Mouse (Mus musculus) midbrain, embryonic 11.5 days (tissue): ENCODE data around the gene Spop. TPM values are rescaled to one million over a fixed set of nuclear protein-coding genes. Genes with fewer than 3 reads are reported as not detected.

Source experiments
- ATAC-seq: fragments of 200-750 bp; cut with Nextera tagmentation; 2 replicates; pipeline ENCODE4 v1.8.0; 2017; ENCODE audit warnings: moderate TSS enrichment, moderate library complexity; ENCODE audit not compliant: low FRiP score
- DNase-seq: peaks from one replicate; pipeline ENCODE4 v3.0.0; 2015; ENCODE audit warnings: low spot score; ENCODE audit errors: missing footprints
- H3K27ac ChIP-seq: fragments of 300-500 bp; sonication (generic); 2 replicates; pipeline ENCODE4 v1.5.1; 2014; ENCODE audit warnings: low read depth, low read length
- H3K27me3 ChIP-seq: fragments of 300-500 bp; sonication (generic); 2 replicates; pipeline ENCODE4 v1.6.1; 2014; ENCODE audit warnings: mild to moderate bottlenecking, low read length, moderate library complexity, mixed read lengths; ENCODE audit not compliant: control insufficient read depth, insufficient read depth
- H3K36me3 ChIP-seq: fragments of 300-500 bp; sonication (generic); 2 replicates; pipeline ENCODE4 v1.6.1; 2014; ENCODE audit warnings: mild to moderate bottlenecking, low read length, moderate library complexity, mixed read lengths; ENCODE audit not compliant: control insufficient read depth, insufficient read depth
- H3K4me1 ChIP-seq: fragments of 300-500 bp; sonication (generic); 2 replicates; pipeline ENCODE4 v1.6.1; 2014; ENCODE audit warnings: low read length; ENCODE audit not compliant: control insufficient read depth, insufficient read depth
- H3K4me2 ChIP-seq: fragments of 300-500 bp; sonication (generic); 2 replicates; pipeline ENCODE4 v1.6.1; 2014; ENCODE audit warnings: mild to moderate bottlenecking, moderate library complexity
- H3K4me3 ChIP-seq: fragments of 300-500 bp; sonication (generic); 2 replicates; pipeline ENCODE4 v1.5.1; 2014; ENCODE audit warnings: low read depth, low read length
- H3K9ac ChIP-seq: fragments of 300-500 bp; sonication (generic); 2 replicates; pipeline ENCODE4 v1.6.1; 2014; ENCODE audit warnings: low read length
- H3K9me3 ChIP-seq: fragments of 300-500 bp; sonication (generic); 2 replicates; pipeline ENCODE4 v1.6.1; 2016; ENCODE audit warnings: low read length; ENCODE audit not compliant: control insufficient read depth
- WGBS: fragments of 180-500 bp; shearing (Covaris S2); extraction: QIAGEN DNeasy Blood & Tissue Kit; methylation state at CpG from one replicate; pipeline ENCODE4 v1.1.7; 2014; 5-methylcytosine and 5-hydroxymethylcytosine counted together
- polyA plus RNA-seq: library from polyadenylated mRNA; unstranded; fragments of >200 nt; fragmentation: Nextera tagmentation; extraction: Ambion mirVana; gene quantifications from 2 replicates; pipeline ENCODE4 v1.2.1, GENCODE M21; 2014

Spop gene
- polyA plus RNA-seq, 1 experiment from 2014 or later: 132 TPM

DNA sequence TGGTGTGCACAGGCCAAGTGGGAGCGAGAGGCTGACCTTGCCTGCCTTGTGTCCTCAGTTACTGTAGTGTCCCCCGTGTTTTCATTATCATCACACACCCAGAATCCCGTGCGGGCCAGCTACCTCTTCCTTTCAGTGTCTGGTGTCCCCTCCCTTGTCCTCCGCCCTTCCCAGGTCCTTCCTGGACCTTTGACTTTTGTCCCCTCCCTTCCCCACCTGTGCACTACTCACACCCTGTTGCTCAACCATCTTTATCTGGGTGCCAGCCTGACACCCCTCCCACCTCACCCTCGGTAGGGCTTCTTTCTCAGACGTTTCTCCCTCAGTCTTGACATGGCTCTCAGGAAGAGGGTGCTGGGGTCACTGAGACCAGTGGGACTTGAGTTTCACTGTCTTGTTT is 26.5 kb upstream of the Spop start:
- DNase-seq (no peak), ATAC-seq (no peak)
- Histone ChIP-seq H3K4me3 (no peak overlapping the region), H3K4me2 (no peak overlapping the region), H3K4me1 (peaks cover 13% of the 10 kb centered on the region), H3K27ac (no peak overlapping the region), H3K36me3 (peaks cover 14% of the 10 kb centered on the region), H3K9ac (no peak overlapping the region), H3K27me3 (no peaks in the 10 kb centered on the region), H3K9me3 (no peaks in the 10 kb centered on the region)
- 92% methylated on average over 7 of the region's 7 CpGs for WGBS

DNA sequence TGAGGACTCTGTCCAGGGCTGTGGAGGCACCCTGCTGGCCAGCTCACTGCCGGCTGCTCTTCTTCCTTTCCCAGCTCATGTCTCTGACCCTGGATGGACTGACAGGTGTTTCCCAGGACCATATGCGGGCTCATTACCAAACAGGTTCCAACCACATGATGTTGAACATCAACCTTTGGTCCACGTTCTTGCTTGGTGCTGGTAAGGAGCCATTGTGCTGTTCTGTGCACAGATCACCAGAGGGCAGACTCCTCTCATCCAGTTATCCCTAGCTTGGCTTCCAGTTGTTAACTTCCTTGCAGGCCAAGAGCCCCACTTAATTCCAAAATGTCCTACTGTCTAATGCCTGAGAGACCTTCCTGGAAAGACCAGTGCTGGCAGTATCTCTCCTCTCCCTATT is 24.9 kb upstream of the Spop start:
- H3K4me2 ChIP-seq: no peak overlapping the region
- no peaks in the 10 kb centered on the region for H3K9me3 ChIP-seq
- DNase-seq (no peak), ATAC-seq (no peak)
- H3K27me3 ChIP-seq: no peaks in the 10 kb centered on the region
- no peak overlapping the region for H3K4me3 ChIP-seq
- peaks cover 14% of the 10 kb centered on the region for H3K36me3 ChIP-seq
- no peak overlapping the region for H3K9ac ChIP-seq
- peaks cover 13% of the 10 kb centered on the region for H3K4me1 ChIP-seq
- H3K27ac ChIP-seq: no peak overlapping the region
- 79% methylated on average over 3 of the region's 3 CpGs for WGBS

DNA sequence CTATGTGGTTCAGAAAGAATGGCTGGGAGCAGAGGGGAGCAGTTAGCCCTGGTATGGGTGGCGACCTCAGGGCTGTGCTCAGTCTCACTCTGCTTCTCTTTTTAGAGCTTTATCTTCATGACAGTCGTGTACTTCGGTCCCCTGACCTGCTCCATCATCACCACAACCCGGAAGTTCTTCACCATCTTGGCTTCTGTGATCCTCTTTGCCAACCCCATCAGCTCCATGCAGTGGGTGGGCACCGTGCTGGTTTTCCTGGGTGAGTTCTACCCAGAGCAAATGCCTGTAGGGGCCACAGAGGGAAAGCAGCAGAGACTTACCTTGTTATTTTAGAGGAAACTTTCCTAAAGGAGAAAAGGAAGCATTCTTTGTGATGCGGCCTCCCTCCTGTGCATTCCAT is 23.5 kb upstream of the Spop start:
- no peak overlapping the region for H3K27ac ChIP-seq
- no peak overlapping the region for H3K4me3 ChIP-seq
- DNase-seq (peak; percentile 77), ATAC-seq (no peak)
- no peak overlapping the region for H3K4me2 ChIP-seq
- no peak overlapping the region for H3K9ac ChIP-seq
- H3K9me3 ChIP-seq: no peaks in the 10 kb centered on the region
- H3K27me3 ChIP-seq: no peaks in the 10 kb centered on the region
- H3K36me3 ChIP-seq: peaks cover 14% of the 10 kb centered on the region
- peaks cover 12% of the 10 kb centered on the region for H3K4me1 ChIP-seq
- WGBS: 93% methylated on average over 6 of the region's 6 CpGs

DNA sequence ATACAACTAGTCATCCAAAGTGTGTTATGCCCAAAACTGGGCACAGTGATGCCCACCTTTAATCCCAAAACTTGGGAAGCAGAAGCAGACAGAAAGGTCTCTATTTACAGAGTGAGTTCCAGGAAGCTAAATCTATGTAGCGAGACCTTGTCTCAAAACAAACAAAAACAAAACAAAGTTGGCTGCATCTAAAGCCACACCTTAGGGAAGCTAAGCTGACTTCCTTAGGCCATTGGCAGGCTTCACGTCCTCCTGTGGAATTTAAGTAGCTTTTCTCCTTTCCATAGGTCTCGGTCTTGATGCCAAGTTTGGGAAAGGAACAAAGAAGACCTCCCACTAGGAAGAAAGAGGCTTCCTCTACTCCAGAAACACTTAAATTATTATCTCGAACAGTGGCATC is 22.7 kb upstream of the Spop start:
- DNase-seq (peak; percentile 78), ATAC-seq (no peak)
- Histone ChIP-seq H3K4me1 (peaks cover 4% of the 10 kb centered on the region), H3K27me3 (no peaks in the 10 kb centered on the region), H3K9ac (no peak overlapping the region), H3K36me3 (peaks cover 14% of the 10 kb centered on the region), H3K9me3 (no peaks in the 10 kb centered on the region), H3K4me3 (no peak overlapping the region), H3K27ac (no peak overlapping the region), H3K4me2 (no peak overlapping the region)
- WGBS: 72% methylated on average over 4 of the region's 4 CpGs

DNA sequence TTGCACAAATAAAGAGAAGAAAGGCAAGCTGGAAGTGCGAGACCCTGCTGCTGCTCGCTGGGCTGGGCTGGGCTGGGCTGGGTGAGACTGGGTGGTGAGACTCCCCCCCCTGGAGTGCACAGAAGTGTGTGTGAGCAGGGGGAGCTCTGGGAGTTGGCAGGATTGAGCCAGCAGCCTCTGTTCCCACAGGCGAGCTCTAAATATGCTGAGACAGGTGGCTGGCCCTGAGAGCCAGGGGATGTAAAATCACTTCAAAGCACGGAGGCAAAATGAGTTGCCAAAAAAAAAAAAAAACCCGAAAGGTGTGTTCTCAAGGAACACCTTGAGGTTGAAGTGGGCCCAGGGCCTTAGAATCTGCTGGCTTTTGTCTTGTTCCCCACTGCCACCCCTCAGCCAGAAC is 22.1 kb upstream of the Spop start:
- Histone ChIP-seq H3K27ac (no peak overlapping the region), H3K36me3 (peaks cover 14% of the 10 kb centered on the region), H3K4me2 (no peak overlapping the region), H3K4me3 (no peak overlapping the region), H3K4me1 (no peaks in the 10 kb centered on the region), H3K27me3 (no peaks in the 10 kb centered on the region), H3K9ac (no peak overlapping the region), H3K9me3 (no peaks in the 10 kb centered on the region)
- WGBS: 75% methylated on average over 5 of the region's 5 CpGs
- ATAC-seq (no peak), DNase-seq (no peak)

DNA sequence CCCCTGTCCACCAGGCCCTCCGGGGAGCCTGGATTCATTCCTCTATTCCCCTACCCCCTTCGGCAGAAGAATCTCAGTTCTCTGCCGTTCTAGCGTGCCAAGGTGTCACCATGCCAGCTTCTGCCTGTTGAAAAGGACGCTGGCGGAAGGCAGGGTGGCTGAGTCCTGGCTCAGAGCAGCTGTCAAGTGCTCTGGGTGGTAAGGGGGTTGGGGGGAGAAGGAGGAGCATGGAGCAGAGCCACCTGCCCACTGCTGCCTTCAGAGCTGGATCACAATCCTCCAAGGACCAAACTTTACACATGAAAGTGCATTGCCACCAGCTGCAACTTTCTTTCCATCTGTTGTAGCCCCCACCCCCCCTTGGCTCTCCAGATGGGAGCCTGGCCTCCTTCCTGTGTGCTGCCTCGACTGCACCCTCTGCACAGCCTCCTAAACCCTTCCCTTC is 21.6 kb upstream of the Spop start:
- WGBS: 61% methylated on average over 7 of the region's 7 CpGs

DNA sequence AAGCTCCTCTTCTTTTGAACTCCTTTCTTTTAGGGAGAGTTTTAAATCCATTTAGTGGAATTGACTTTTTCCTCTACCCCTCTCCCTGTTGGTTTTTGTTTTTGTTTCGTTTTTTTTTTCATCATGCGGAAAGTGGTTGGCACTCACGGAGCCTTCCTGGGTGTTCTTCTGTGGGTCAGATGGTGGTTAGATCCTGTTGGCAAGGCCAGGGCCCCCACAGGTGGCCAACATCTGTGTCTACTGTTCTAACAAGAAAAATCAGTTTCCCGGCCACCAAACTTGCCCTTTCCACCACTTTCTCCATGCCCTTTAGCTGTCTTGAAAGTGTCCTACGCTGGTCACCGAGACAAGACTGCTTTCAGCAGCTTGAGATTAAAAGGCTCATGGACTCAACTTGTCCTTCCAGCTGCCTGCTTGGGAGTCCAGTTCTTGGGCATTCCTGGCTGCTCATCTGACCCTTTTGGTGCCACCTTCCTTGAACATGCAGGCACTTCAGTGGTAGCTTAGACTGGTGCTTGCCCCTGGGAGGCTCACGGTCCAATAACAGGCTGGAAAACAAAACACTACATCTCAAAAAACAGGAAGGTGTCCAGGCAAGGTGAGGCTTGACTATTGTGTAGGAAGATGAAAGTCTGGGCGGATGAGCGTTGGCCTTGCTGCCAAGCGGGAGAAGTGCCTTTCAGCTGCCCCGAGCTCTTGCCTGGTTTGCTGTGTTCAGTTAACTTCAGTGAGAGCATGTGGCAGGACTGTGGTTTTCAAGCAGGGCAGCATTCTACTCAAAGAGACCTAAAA is 21.0 kb upstream of the Spop start:
- 76% methylated on average over 11 of the region's 11 CpGs for WGBS
- H3K9me3 ChIP-seq: no peaks in the 10 kb centered on the region
- H3K4me1 ChIP-seq: no peaks in the 10 kb centered on the region
- DNase-seq (no peak), ATAC-seq (no peak)
- peaks cover 12% of the 10 kb centered on the region for H3K36me3 ChIP-seq
- H3K27ac ChIP-seq: no peak overlapping the region
- no peak overlapping the region for H3K9ac ChIP-seq
- H3K4me3 ChIP-seq: no peak overlapping the region
- H3K4me2 ChIP-seq: no peak overlapping the region
- no peaks in the 10 kb centered on the region for H3K27me3 ChIP-seq

More for the DNA sequence above, 21.6 kb upstream of the Spop start:
- no peak overlapping the region for H3K9ac ChIP-seq
- H3K4me1 ChIP-seq: no peaks in the 10 kb centered on the region
- H3K27me3 ChIP-seq: no peaks in the 10 kb centered on the region
- DNase-seq (no peak), ATAC-seq (no peak)
- no peak overlapping the region for H3K4me2 ChIP-seq
- no peak overlapping the region for H3K27ac ChIP-seq
- no peaks in the 10 kb centered on the region for H3K9me3 ChIP-seq
- no peak overlapping the region for H3K4me3 ChIP-seq
- H3K36me3 ChIP-seq: peaks cover 14% of the 10 kb centered on the region

DNA sequence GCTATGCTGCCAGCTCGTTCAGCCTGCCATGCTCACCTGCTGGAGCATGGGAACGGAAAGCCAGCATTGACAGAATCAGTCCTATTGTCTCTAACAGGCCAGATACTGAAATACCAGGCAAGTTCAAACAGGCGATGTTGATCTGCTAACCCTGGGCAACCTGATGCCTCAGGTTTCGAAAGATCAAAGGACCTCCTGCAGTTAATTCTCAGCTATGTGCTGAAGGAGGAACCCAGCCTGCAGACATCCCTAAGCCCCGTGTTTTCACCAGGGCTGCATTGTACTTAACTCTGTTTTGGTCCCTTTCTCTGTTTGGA is 20.4 kb upstream of the Spop start:
- Histone ChIP-seq H3K27me3 (no peaks in the 10 kb centered on the region), H3K4me2 (no peak overlapping the region), H3K36me3 (peaks cover 12% of the 10 kb centered on the region), H3K27ac (no peak overlapping the region), H3K4me3 (no peak overlapping the region), H3K9me3 (no peaks in the 10 kb centered on the region), H3K4me1 (no peaks in the 10 kb centered on the region), H3K9ac (no peak overlapping the region)
- ATAC-seq (no peak), DNase-seq (peak; percentile 62)
- WGBS: 25% methylated on average over 5 of the region's 5 CpGs

DNA sequence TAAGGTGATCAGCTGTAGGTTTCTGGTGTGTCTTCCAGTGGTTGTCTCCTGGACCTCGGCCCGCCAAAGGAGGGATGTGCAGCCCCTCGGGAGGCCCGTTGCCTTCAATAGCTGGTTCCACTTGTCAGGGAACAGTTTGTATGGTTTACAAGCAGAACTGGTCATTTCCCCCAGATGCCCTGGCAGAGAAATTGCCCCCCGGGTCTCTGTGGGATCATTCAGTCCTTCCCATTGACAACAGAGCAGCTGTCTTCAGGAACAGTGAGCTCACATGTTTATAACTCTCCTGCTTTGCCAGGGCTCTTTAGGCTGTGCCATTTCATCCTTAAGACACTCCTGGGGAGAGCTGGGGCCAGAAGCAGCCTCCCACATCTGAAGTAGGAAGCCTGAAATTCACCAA is 19.8 kb upstream of the Spop start:
- no peaks in the 10 kb centered on the region for H3K27me3 ChIP-seq

More for the DNA sequence above, 19.8 kb upstream of the Spop start:
- no peak overlapping the region for H3K4me3 ChIP-seq
- no peak overlapping the region for H3K27ac ChIP-seq
- DNase-seq (no peak), ATAC-seq (no peak)
- no peak overlapping the region for H3K4me2 ChIP-seq
- H3K9me3 ChIP-seq: no peaks in the 10 kb centered on the region
- 58% methylated on average over 5 of the region's 5 CpGs for WGBS
- H3K36me3 ChIP-seq: peaks cover 11% of the 10 kb centered on the region
- no peak overlapping the region for H3K9ac ChIP-seq
- H3K4me1 ChIP-seq: no peaks in the 10 kb centered on the region
